Mouse (Mus musculus) kidney, postnatal 25 days (tissue): Measurements from ENCODE around the gene Cdx2.
A peak's percentile ranks its signal among the peaks of the same experiment; 100 is the strongest.

Source experiments
- DNase-seq, 2 experiments: peaks; one replicate each; pipeline ENCODE4 v3.0.0; 2021; ENCODE audit warnings: mixed read lengths in 2 of 2

Cdx2 gene

DNA sequence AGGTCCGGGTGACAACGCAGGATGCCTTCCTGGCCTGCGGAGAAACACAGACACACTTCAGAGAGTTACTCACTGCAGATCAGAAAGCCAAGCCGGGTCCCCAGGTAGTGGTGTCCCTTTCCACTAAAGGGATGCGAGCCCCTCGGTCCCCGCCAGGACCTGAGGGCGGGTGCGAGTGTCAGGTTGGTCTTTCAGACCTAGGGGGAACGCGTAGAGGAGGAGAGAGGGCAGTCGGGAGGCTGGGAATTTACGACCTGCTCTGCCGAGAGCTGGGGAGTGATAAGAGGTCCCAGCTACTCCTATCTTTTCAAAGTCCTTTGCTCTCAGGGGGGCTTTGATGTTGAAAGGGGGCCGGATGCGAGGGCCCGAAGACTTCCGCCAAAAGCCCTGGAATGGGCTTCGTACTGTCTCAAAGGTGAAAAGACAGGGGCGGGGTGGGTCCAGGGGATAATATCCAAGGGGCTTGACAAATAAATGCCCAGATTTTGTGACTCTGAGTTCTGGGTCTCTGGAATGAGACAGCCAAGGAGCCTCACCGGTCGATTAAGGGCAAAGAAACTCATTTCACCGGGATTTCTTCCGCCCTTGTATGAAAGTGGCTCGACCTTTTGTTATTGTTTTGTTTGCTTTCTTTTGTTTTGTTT lies 8.5 kb upstream of the Cdx2 start:
- no peak for DNase-seq

GRCm38 (mm10) chr5:147314646-147315431 lies 7.8 kb upstream of the Cdx2 start:
- no peak for DNase-seq

- DNase-seq = peak in 1 of 2 experiments; percentile 11
Measured at GRCm38 (mm10) chr5:147312830-147313685, 6.0 kb upstream of the Cdx2 start.

- no peak for DNase-seq
Measured at GRCm38 (mm10) chr5:147309786-147310185, 2.7 kb upstream of the Cdx2 start.

- DNase-seq = no peak
Measured at GRCm38 (mm10) chr5:147308451-147308850, 1.4 kb upstream of the Cdx2 start.

DNA sequence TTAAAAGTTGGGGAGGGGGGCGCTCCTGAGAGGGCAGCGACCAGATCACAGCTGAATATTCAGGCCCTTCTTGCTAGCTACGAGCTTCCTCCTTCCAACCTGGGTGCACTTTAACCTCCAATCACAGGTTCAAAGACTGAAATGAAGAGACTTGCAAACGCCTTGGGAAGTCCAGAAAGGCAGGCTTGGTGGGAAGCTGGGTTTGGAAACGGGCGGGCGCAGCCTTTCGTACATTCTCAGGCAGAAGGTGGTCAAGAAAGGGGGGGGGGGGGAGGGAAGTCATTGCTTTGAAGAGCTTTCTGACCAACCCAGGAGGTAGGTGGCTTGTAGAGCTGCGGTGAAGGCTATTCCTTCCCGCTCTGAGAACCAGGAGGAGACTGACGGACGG lies 322 bp upstream of the Cdx2 start:
- no peak for DNase-seq

DNA sequence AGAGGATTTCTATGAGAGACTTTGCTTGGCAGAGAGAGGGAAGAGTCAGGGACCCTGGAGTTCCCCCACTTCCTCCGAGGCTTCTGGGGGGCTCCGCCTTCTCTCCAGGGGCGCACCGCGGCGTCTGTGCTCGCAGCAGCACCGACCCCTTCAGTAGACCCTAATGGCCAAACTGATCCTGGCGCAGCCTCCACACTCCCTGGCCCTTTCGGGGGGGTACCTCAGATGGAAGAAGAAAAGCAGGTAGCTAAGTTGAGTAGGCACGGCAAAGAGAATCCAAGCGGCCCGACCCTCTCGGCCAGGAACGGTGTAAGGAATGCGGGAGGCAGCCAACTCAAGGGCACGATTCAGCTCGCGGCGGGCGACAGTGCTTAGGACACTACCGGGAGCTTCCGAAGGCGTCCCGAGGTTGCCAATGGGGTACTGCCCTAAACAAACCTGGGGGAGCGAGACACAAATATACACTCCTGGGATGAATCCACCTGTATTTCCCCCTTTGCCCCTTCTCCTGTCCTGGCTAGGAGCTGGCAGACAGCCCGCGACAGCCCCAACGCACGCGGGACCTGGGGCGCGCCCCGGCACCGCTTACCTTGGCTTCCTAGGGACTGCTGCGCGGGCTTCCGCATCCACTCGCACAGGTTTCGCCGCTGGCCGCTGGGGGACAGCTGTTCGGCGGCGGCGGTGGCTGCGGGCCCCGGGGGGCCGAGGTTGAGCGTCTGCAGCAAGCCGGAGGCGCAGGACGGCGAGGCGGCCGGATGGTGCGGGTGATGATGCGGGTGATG lies 1.0 kb downstream of the Cdx2 start:
- no peak for DNase-seq

- DNase-seq = no peak
Measured at GRCm38 (mm10) chr5:147305166-147305565, 1.9 kb downstream of the Cdx2 start.

GRCm38 (mm10) chr5:147304276-147305155 lies 2.6 kb downstream of the Cdx2 start:
- DNase-seq = no peak

- no peak for DNase-seq
Measured at GRCm38 (mm10) chr5:147302746-147303400, 4.2 kb downstream of the Cdx2 start.

- DNase-seq = no peak
Measured at GRCm38 (mm10) chr5:147302141-147302540, 4.9 kb downstream of the Cdx2 start.

DNA sequence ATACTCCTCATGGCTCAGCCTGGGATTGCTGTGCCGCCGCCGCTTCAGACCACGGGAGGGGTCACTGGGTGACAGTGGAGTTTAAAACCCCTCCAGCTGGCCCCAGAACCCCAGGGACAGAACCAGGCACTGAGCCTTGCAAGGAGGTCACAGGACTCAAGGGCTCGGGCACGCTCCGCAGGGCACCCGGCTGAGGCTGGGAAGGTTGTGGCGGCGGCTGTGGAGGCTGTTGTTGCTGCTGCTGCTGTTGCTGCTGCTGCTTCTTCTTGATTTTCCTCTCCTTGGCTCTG lies 5.3 kb downstream of the Cdx2 start:
- no peak for DNase-seq

GRCm38 (mm10) chr5:147300917-147301780 lies 5.9 kb downstream of the Cdx2 start:
- DNase-seq = no peak

- DNase-seq = no peak
Measured at GRCm38 (mm10) chr5:147300001-147300363, 7.1 kb downstream of the Cdx2 start.

DNA sequence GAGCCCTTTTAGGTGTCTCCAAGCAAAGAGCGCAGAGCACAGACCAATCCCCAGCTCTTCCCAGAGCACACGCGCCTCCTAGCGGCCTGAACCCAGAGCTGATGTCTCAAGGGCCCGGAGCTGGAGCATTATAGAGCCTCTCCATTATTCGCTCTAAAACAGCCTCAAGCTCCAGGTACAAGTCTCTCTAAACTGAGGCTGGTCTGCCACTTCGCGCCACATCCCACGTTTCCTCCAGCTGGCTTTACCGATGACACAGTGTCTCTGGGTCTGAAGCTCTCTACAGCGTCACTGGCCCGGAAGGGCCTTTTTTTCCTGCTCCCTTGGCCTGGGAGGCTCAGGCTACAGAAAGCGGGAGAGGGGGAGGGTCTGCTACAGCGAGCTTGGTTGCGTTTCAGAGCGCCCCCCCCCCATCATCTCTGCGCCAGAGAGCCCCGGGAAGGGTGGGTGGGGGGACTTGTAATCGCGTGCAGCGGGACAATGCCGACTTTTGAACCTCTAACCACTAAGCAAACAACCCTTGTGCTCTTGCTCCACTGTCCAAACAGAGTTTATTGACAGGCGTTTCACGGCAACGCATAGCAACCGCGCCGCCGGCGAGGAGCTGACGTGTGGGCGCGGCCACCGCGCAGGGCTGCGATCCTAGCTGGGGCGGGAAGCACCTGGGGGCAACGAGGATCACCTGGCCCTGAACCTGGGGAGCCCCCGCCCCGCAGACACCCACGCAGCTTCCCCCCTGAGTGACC lies 7.6 kb downstream of the Cdx2 start:
- DNase-seq = peak; percentile 48 to 57

GRCm38 (mm10) chr5:147297249-147297648 lies 9.8 kb downstream of the Cdx2 start:
- DNase-seq = no peak

- DNase-seq = peak in 1 of 2 experiments; percentile 17
Measured at GRCm38 (mm10) chr5:147294121-147294520, 12.9 kb downstream of the Cdx2 start.

DNA sequence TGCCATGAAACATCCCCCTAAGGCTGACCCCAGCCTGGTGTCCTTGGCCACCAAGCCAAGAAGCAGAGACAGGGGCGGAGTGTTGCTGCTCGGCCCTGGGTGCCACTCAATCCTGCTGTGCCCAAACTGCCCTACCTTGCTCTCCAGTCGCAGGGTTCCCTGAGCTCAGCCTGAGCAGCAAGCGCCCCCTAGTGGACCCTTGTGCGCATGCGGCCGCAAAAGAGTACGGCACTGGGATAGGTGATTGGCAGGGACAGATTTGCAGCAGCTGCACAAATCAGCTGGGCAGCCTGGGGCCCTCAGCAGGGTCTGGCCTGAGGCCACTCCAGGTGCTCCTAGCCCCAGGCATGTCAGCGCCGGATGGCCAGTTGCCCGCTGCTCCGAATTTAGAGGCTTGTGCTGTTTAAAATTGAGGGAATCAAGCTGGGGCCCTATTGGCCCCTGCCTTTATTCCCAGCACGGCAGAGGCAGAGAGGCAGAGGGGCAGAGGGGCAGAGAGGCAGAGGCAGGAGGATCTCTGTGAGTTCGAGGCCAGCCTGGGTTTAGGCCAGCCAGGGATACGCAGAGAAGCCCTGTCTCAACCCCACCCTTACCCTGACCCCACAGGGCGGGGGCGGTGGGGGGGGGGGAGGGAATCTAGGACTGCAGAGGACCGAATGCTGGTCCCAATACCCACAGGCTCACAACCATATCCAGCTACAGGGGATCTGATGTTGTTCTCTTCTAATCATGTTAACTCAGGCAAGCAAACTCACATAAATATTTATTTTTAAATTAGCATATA lies 13.8 kb downstream of the Cdx2 start:
- peak; percentile 69 to 73 for DNase-seq
